Mouse (Mus musculus) liver, embryonic 14.5 days (tissue): ENCODE data around the gene Metap2.

Experiments used
- CTCF ChIP-seq: IDR thresholded peaks from 2 replicates; pipeline ENCODE4 v1.5.1; 2016; ENCODE audit warnings: antibody characterized with exemption, low read depth, control low read depth
- EP300 ChIP-seq: IDR thresholded peaks from 2 replicates; pipeline ENCODE4 v1.6.1; 2016; ENCODE audit warnings: antibody characterized with exemption, low read depth

- TF ChIP-seq CTCF (no peak), EP300 (no peak)
Observed at GRCm38 (mm10) chr10:93888935-93889578, 7.8 kb downstream of the Metap2 start.
